Mouse (Mus musculus) megakaryocyte, adult 5-6 weeks (primary cell): ENCODE measurements around the gene E130208F15Rik. TPM values are rescaled to one million over a fixed set of nuclear protein-coding genes. Genes with fewer than 3 reads are reported as not detected.

Experiments
- ATAC-seq: 2 replicates; pipeline ENCODE4 v1.8.0; 2016; ENCODE audit warnings: mild to moderate bottlenecking, inconsistent platforms; ENCODE audit not compliant: poor library complexity, severe bottlenecking
- total RNA-seq, 2 experiments: library from RNA; stranded (forward) in 1 of 2; stranded (reverse) in 1 of 2; fragments of 153-499, 151-499 nt in 1 of 2; fragments of 221-1000, 200-1000 nt in 1 of 2; gene quantifications; 2 replicates each; pipeline versions ENCODE4 v1.2.3 to v1.2.4; 2015 to 2017

The E130208F15Rik gene
- total RNA-seq, 2 experiments from 2014 or later, result 0.88 TPM; not detected in 1

GRCm38 (mm10) chr7:30306083-30306779 is 15.3 kb upstream of the E130208F15Rik start:
- no peak for ATAC-seq

- peak; percentile 100 for ATAC-seq
These were observed 13.2 kb upstream of the E130208F15Rik start, which contains the start of gene Alkbh6 for GRCm38 (mm10) chr7:30308076-30309005. Gene Alkbh6, plus strand, starts transcription at chr7:30308717.

- ATAC-seq, result no peak
These were observed 12.0 kb upstream of the E130208F15Rik start for GRCm38 (mm10) chr7:30309395-30310129.

GRCm38 (mm10) chr7:30310136-30310535 is 11.4 kb upstream of the E130208F15Rik start:
- ATAC-seq, result no peak

- no peak for ATAC-seq
These were observed 7.7 kb upstream of the E130208F15Rik start for GRCm38 (mm10) chr7:30313666-30314320.

GRCm38 (mm10) chr7:30314721-30315155 is 6.8 kb upstream of the E130208F15Rik start, which contains the start of gene Syne4:
Gene Syne4, plus strand, starts transcription at chr7:30314807.
- ATAC-seq, result no peak

GRCm38 (mm10) chr7:30315559-30316529 is 5.7 kb upstream of the E130208F15Rik start:
- ATAC-seq, result no peak

- no peak for ATAC-seq
These were observed 3.4 kb upstream of the E130208F15Rik start for GRCm38 (mm10) chr7:30318142-30318541.

- ATAC-seq, result no peak
These were observed 594 bp upstream of the E130208F15Rik start for GRCm38 (mm10) chr7:30320946-30321345.

GRCm38 (mm10) chr7:30322285-30322667 is 736 bp downstream of the E130208F15Rik start:
- peak; percentile 98 for ATAC-seq

- ATAC-seq, result no peak
These were observed 1.3 kb downstream of the E130208F15Rik start for GRCm38 (mm10) chr7:30322865-30323264.

GRCm38 (mm10) chr7:30323795-30324194 is 2.3 kb downstream of the E130208F15Rik start, which contains the start of gene Sdhaf1:
Gene Sdhaf1, minus strand, starts transcription at chr7:30323895.
- ATAC-seq, result no peak

GRCm38 (mm10) chr7:30324300-30324944 is 2.9 kb downstream of the E130208F15Rik start:
- no peak for ATAC-seq

- ATAC-seq, result peak; percentile 56
These were observed 3.8 kb downstream of the E130208F15Rik start for GRCm38 (mm10) chr7:30325364-30325763.

GRCm38 (mm10) chr7:30326427-30326826 is 4.9 kb downstream of the E130208F15Rik start:
- no peak for ATAC-seq

- ATAC-seq, result no peak
These were observed 5.6 kb downstream of the E130208F15Rik start for GRCm38 (mm10) chr7:30327140-30327539.

- ATAC-seq, result no peak
These were observed 6.8 kb downstream of the E130208F15Rik start for GRCm38 (mm10) chr7:30328379-30328778.

GRCm38 (mm10) chr7:30331887-30332286 is 10.3 kb downstream of the E130208F15Rik start:
- peak; percentile 94 for ATAC-seq
